Mouse (Mus musculus): Measurements from ENCODE around the gene Stxbp6. TPM values are rescaled to one million over a fixed set of nuclear protein-coding genes. Genes with fewer than 3 reads are reported as not detected.
"Not testable (repeated sequence)": the region's sequence is repeated elsewhere in the genome, so short reads cannot be mapped to it uniquely, and the experiment has no call there.

The Stxbp6 gene
- total RNA-seq (2021), result 10 to 100 TPM; 23.9 to 29.0 TPM

DNA sequence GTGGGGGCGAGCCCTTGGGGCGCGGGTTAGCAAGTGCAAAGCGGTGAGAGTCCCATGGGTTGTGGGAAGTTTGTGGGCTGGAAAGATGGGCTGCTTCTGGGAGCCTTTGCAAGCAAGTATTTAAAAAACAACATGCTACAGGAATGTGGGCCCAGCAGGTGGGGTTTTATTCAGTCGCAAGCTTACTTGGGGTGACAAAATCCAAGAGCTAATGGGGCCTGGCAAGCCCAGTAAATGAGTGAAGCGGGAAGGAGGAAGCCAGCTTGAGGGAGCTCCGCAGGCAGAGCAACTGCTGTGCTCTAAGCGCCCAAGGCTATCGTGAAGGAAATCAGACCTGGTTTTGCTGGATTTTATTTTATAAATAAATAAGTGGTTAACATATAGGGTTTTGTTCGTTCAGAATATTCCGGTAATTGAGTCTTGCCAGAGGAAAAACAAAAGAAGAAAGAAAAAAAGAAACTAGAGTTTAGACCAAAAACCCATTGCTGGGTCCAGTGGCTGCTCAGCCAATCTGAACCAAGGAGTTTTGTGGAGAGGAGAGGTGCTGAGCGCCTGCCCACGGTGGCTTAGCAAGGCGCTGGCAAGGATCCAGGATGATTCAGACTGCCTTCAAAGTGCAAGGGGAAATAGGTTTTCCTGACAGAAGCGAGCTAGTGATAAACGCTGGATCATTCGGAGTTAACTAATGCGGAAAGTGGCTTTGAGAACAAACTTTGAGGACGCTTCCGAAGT is at the start of gene Stxbp6:
Gene Stxbp6, minus strand, starts transcription at position 99 of the 732 bp plus-strand sequence.
- DNase-seq, result peak; percentile 70
- intact Hi-C loops (cut with DNase I), result loop anchor here (10.0 kb wide), 1 partner anchor 100 kb away; no protein-coding TSS in a partner anchor

DNA sequence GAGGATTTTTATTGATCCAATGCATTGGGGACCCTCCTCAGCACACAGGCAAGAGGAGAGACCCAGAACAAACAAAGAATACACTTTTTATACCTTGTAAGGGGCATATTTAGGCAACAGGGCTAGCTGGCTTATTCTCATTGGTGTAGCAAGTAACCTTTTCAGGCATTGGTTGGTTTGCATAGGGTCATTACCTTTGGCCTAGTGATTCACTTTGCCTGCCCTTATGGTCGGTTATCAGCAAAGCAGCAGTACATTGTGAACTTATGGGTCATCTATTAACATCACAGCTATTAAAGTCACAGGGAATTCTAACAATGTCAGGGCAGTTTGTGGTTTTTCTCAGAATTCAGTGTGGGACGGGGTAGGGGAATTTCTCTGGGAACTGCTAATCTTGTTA is 28.4 kb upstream of the Stxbp6 start:
- DNase-seq; intact Hi-C loops (cut with DNase I): not testable (repeated sequence)

DNA sequence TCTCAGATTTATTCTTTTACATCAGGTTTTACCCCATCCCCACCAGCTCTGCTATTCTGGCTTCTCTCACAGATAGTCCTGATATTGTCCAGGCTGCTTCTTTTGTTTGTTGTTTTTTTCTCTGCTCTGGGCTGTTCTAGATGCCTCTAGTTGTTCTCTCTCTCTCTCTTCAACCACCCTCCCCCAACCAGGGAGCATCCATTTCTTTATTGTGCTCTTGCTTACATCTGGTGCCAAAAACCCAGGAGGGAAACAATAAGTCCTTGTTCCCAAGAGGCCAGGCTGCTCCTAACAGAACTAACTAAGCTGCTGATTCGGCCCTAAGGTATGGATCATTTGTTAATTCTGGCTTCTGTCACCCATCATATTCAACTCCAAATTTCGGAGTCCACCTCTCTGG is 19.2 kb upstream of the Stxbp6 start:
- intact Hi-C loops (cut with DNase I), result no loop called here
- no peak for DNase-seq

DNA sequence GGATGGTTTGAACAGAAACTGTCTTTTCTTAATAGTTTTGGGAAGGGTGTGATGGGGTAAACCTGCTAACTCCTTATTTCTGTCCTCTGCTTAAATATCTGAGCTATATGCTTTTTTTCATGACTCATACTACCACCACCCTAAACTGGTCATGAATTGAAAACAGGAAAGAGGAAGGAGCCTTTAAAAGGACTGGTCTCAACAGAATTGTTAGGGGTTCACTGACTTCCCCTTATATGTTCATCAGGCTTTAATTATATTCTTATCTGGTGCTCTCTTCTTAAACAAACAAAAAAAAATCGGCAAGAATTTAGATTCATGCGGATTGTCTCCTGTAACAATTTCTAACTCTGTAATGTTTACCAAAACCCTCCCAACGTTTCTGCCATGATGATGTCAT is 17.9 kb upstream of the Stxbp6 start:
- intact Hi-C loops (cut with DNase I), result no loop called here
- no peak for DNase-seq

DNA sequence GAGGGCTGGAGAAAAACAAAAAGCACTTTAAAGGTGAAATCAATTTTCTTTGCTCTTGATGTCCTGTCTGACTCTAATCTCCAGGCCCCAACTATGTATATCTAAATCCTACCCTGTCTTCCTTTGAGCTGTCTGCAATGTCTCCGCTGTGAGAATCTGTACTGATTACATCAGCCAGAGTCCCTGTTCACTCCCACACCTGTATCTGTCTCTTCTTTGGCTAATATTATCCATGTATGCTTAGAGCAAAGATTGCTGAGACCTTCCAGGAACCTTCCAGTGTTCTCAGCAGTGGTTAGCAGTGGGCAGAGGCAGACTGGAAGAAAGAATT is 8.6 kb upstream of the Stxbp6 start:
- intact Hi-C loops (cut with DNase I), result no loop called here
- DNase-seq, result no peak

DNA sequence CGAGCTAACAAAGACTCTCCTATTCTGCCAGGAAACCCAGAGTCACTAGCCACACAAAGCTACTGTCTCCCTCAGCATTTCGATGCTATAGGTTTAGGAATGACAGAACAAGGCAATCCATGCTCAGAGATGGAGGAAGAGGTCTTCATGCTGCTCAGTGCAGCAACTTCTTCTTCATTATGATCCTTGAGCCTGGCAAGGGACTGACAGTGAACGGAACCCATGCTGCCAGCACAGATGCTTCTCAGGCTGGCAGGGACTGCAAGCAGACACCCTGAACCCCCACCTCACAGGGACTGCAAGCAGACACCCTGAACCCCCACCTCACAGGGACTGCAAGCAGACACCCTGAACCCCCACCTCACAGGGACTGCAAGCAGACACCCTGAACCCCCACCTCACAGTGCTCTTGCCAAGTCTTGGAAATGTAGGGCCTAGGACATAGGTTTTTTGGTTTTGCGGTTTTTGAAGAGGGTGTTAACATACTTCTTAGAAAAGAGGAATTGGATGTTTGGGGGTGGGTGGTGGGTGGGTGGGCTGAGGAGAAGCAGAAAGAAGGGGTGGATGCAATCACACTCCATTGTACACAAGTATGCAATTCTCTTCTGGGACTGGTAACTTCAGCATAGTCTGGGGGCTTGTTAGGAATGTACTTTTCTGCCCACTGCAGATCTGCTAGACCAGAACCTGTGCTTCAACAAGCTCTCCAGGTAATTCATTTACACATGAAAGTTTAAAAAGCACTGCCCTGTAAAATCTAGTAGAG is 8.1 kb upstream of the Stxbp6 start:
- intact Hi-C loops (cut with DNase I), result no loop called here
- no peak for DNase-seq

DNA sequence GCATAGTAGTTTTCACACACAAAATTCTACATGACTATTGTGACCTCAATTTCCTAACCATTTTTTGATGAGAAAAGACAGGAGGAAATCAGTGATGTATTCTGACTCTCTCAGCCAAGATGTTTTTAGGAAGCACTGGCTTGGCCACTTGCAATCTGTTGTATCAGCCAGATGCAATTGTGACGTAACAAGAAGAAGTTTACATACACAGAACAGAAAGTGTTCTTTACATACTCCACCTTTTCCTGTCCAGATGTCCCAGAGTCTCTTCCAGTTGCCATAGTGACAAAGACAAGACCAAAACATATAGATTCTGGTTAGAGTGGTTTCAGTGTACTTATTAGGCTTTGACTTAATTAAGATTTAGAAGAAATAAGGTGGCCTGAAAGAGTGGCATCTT is 7.1 kb upstream of the Stxbp6 start:
- intact Hi-C loops (cut with DNase I), result no loop called here
- DNase-seq, result no peak

DNA sequence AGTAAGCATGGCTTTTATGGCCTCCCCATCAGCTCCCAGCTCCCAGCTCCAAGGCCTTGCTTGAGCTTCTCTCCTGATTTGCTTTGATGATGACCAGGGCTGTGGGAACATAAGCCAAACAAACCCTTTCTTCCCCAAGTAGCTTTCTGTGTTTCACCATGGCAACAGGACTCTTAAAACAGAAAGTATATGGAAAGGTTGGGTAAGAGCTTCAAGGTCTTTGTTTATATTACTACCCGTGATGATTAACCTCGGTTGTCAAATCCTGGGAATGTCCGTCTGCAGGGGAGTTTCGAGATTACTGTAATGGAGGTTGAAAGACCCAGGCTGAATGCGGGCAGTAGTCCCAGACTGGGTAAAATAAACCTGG is 6.2 kb upstream of the Stxbp6 start:
- intact Hi-C loops (cut with DNase I), result no loop called here
- no peak for DNase-seq

DNA sequence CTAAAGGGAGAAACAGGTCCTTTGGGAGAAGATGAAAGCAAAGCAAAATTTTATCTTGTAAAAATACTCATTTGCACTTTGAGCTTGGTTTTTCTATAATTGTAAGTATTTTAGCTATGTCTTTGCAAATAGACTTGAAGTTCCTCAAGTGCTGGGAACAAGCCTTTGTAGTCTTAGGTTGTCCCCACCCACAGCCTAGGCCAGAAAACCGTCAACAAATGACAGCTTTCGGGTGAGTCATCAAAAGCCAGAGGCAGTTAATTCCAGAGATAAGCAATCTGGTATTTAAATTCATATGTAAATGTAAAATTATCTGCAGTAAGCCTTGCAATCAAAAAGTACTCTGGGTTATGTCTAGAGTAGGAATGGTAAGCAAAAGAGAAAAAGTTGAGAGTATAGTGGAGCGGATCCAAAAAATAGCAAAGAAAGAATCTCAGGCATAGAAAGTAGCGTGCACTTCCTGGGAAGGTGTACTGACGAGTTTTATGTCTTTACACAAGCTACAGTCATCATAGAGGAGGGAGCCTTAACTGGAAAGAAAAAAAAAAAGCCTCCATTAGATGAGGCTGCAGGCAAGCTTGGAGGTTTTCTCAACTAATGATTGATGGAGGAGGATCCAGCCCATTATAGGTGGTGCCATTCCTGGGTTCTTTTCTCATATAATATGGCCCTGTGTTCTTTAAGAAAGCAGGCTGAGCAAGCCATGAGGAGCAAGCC is 5.7 kb upstream of the Stxbp6 start:
- intact Hi-C loops (cut with DNase I), result no loop called here
- DNase-seq, result no peak

DNA sequence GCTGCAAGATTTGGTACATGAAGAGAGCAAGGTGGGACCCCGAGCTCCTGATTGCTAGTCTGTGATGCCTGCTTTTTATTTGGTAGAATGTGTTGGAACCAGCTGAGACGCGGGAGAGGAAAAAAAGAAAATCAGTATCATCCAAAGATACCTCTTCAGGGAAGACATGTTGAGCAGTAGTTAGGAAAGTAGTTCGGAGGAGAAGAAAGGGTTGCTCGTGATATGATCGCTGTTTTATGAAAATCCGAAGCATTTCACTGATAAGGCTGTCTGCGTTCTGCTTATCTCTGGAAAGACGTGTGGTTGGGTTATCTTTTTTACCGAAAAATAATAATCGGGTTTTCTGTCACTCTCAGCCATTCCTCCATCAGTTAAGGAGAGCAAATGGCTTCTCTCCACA is 1.1 kb upstream of the Stxbp6 start:
- no peak for DNase-seq
- intact Hi-C loops (cut with DNase I), result loop anchor here (10.0 kb wide), 1 partner anchor 99 kb away; no protein-coding TSS in a partner anchor

DNA sequence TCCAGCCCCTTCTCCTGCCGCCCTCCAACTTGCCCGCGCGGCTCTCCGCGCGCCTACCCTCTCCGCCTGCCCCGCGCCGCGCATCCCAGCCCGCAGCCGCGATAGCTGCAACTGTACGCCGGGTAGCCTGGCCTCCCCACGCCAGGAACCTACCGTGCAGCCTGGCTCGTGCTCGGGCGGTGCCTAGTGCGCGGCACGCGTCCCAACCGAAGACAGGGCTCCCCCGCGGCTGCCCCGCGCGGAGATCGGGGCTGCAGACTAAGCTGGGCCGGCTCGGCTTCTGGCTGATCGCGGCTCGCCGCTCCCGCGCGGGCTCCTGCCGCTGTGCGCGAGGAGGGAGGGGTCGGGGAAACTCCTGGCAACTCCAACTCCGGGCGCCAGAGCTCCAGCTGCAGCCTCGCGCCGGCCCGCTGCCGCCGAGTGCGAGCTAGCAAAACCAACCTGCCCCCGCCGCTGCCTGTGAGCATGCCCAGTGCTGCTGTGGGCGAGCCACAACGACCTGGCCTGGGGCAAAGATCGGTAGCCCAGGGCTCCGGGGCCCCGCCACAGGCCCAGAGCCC is 387 bp downstream of the Stxbp6 start:
- intact Hi-C loops (cut with DNase I), result loop anchor here (10.0 kb wide), 1 partner anchor 101 kb away; no protein-coding TSS in a partner anchor
- peak; percentile 79 for DNase-seq

DNA sequence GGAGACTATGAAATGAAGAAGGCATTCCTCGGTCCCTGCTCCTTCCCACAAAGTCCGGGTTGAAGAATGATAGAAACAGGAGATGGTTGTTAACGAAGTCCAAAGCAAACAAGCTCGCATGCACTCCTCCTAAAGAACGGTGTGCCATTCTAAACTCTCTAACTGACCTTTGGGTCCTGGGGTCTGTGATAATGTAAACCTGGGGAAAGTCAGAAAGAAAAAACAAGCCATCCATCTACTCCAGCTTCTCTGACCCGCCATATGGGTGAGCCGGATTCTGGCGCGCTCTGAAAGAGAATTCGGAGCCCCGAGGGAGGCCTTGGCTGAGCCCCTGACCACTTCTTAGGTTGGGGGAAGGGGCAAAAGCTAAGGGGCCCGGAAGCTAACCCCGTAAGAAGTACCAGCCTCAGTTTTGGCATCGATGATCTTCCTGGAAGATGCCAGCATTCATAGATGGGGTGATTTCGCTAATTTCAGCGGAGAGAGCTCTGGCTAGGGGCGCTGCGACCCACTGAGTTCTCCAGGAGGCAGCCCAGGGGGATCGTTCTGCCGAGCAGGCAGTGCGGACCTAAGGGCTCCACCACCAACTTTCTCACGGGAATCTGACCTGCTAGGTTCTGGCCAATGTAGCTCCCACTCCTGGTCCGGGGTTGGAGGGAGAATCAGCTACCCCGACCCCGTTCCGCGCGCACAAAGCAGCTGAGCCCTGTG is 1.0 kb downstream of the Stxbp6 start:
- DNase-seq, result peak; percentile 52
- intact Hi-C loops (cut with DNase I), result loop anchor here (10.0 kb wide), 1 partner anchor 101 kb away; no protein-coding TSS in a partner anchor

DNA sequence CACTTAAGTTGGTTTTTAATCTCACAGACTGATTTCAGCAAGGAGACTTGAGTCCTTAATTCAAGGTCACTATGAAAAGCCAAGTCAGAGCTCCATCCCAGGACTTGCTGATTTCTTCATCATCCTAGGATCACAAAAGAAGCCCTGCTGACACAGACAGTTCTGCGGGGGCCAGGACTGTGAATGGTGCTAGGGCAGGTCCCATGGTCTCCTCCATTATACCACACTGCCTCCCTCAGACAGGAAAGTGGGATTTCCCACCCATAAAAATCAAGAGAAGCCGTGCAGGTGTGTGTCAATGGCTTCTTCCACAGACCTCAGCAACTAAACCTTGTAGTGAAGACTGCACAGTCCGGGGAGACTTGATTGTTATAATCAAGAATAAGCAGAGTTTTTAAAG is 2.3 kb downstream of the Stxbp6 start:
- no peak for DNase-seq
- intact Hi-C loops (cut with DNase I), result loop anchor here (10.0 kb wide), 1 partner anchor 103 kb away; no protein-coding TSS in a partner anchor

DNA sequence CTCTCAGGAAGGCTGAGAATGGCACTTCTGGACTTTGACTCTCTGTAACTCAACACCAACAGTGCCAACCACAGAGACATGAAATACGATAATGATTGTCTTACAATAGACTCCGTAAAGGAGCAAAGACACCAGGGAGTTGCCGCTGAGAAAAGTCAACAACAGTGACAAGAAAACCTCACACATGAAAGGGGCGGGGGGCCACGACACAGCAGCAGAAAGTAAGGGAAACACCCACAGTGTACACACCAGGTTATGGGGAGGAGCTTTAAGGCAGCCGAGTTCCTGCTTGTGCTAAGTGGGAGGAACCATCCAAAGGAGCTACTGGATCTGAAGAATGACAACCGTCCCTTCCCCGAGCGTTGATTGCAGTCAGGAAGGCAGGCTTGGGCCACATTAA is 4.3 kb downstream of the Stxbp6 start:
- intact Hi-C loops (cut with DNase I), result loop anchor here (10.0 kb wide), 1 partner anchor 105 kb away; no protein-coding TSS in a partner anchor
- DNase-seq, result no peak

DNA sequence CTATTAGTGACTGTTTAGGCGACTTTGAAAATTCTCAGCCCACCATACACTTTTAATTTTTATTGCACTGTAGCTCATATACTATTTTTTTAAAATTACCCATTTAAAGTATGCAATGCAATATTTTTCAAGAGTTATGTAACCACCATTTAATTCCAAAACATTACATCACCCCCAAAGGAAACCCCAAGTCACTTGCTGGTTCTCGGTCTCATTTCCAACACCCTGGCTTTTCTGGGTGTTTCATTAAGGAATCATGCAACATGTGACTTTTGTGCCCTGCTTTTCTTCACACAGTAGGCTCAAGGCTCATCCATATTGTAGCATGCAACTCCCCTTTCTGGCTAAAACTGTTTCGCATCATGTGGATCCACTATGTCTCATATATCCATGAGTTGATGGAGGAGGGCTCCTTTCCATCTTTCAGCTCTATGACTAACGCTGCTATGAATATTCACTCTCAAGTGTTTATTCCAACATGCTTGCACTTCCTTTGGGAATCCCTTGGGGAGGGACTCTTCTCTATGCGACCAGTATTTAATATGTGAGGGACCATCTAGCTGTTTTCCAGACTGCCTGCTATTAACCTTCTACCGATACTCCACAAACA is 6.3 kb downstream of the Stxbp6 start:
- DNase-seq, result no peak
- intact Hi-C loops (cut with DNase I), result loop anchor here (10.0 kb wide), 1 partner anchor 223 kb away; no protein-coding TSS in a partner anchor

DNA sequence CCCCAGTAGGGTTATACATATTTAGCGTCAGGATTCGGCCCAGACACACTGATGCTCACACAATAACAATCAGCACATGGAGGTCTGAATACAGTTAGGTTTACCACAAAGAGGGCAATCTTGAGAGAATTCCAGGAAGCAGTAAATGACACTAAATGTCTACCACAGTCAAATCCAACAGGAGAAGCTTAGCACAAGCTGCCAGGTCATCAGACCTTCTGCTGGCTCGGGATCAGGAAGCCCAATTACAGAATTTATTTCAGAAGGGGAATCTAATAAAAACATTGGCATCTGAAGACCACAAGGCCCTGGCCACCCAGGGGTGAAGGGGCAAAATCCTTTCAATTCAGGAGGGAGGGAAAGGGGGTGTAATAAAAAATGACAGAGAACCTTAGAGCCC is 6.8 kb downstream of the Stxbp6 start:
- intact Hi-C loops (cut with DNase I), result loop anchor here (10.0 kb wide), 1 partner anchor 223 kb away; no protein-coding TSS in a partner anchor
- no peak for DNase-seq

DNA sequence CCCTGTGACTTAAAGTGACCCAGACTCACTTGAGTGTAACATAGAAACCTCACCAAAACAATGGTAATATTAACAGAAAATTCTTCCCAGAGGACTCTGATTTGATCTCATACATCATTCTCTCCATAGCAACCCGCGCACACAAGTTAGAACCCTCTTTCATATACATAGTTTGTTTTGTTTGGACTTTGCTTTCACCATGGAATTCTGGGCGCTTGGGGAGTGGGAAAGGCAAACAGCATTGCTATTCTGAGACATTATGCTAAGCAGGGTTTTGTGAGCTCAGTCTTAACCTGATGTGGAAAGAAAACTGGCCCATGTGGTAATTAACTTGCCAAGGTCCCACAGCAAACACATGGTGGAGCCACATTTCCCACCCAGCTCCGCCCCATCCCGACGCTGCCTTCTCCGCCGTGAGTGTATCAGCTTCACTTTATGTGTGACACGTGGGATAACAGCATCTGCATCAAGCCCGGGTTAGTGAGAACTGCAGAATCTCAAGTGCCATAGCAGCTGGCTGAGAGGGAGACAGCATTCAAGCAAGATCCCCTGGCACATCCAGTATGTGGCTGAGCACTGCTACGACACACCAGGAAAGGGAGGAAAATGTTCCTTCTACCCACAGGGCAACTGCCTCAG is 7.3 kb downstream of the Stxbp6 start:
- DNase-seq, result no peak

DNA sequence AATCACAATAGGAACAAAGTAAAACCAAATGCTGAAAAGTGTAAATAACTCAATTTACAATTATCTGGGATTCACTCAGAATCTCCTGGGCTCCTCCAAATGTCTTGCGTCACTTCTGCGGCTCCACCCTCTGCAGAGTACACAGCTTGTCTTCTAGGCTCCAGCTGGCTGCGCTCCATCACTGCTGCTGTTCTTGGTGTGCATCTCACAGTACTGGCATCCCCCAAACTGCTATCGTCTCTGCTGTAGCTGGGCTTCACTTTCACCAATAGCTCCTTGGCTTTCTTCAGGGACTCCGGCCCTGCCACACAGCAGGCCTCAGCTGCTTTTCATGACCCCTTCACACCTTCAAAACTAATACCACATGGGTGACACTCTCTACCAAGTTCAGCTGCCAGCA is 10.9 kb downstream of the Stxbp6 start:
- intact Hi-C loops (cut with DNase I), result loop anchor here (10.0 kb wide), 1 partner anchor 219 kb away; no protein-coding TSS in a partner anchor
- DNase-seq, result peak; percentile 60

More for the DNA sequence above, 7.3 kb downstream of the Stxbp6 start:
- intact Hi-C loops (cut with DNase I), result loop anchor here (10.0 kb wide), 1 partner anchor 222 kb away; no protein-coding TSS in a partner anchor

DNA sequence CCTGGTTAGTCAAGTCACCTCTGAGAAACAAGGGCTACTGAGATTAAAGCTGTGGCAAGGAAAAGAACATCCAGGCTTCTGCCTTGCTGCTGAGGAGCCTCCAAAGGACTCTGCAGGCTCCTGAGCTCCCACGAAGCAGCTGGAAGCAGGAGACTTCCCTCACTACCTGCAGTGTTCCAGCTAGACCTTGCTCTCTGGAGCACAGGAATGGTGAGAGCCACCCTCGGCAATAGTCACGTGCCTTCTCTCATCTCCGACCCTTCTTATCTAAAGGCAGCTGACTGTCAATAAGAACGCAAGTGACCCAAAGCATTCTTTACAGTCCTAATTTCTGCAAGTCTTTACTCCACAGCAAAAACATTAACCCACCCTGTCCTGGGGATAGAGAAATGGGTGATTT is 13.2 kb downstream of the Stxbp6 start:
- intact Hi-C loops (cut with DNase I), result loop anchor here (10.0 kb wide), 1 partner anchor 217 kb away; no protein-coding TSS in a partner anchor
- no peak for DNase-seq
